Mouse (Mus musculus) bone marrow macrophage, adult 2 months (primary cell): ENCODE measurements at regions not wholly inside any gene's neighbourhood (a gene's known extent, or its start where the extent isn't known, plus 50 kb on each side); places are given as distances from the start of the nearest gene placed in this dataset.

ENCODE experiments used
- CTCF ChIP-seq: IDR thresholded peaks from 2 replicates; pipeline ENCODE4 v1.5.1; 2012; ENCODE audit warnings: low read depth, mild to moderate bottlenecking, low read length, moderate library complexity
- POLR2A ChIP-seq: IDR thresholded peaks from 2 replicates; pipeline ENCODE4 v1.6.1; 2012; ENCODE audit warnings: mild to moderate bottlenecking, low read depth, low read length, borderline replicate concordance

- no peak for TF ChIP-seq CTCF
- no peak for TF ChIP-seq POLR2A
Observed at GRCm38 (mm10) chr1:61273843-61274242, 296.1 kb downstream of the Icos start.
